Mouse (Mus musculus) CD4-positive, CD25-positive, alpha-beta regulatory T cell, adult 4 months (primary cell): ENCODE measurements around the gene Crybb1. TPM values are rescaled to one million over a fixed set of nuclear protein-coding genes. Genes with fewer than 3 reads are reported as not detected.

Source experiments
- ATAC-seq: one replicate; pipeline ENCODE4 v1.8.0; 2017
- polyA plus RNA-seq, 2 experiments: library from polyadenylated mRNA; unstranded; fragments of 100-300 nt; shearing (Covaris generic); gene quantifications; one replicate each; pipeline ENCODE4 v1.2.1; 2017

The Crybb1 gene
- polyA plus RNA-seq, 2 experiments from 2014 or later = not detected

- ATAC-seq = no peak
Observed at GRCm38 (mm10) chr5:112305842-112306241, 50.2 kb downstream of the Crybb1 start.

- no peak for ATAC-seq
Observed at GRCm38 (mm10) chr5:112313222-112313885, 57.7 kb downstream of the Crybb1 start.

- ATAC-seq = no peak
Observed at GRCm38 (mm10) chr5:112316468-112316867, 60.9 kb downstream of the Crybb1 start.

GRCm38 (mm10) chr5:112317328-112317727, 61.7 kb downstream of the Crybb1 start:
- ATAC-seq = no peak

Other genes starting within 250 kb of the Crybb1 start
- gene Cryba4, start 3.3 kb upstream of the Crybb1 start, polyA plus RNA-seq = 1 to 10 TPM in 1 of 2 experiments, not detected in 1; 1.3 TPM
- gene Tpst2, start 20.9 kb downstream of the Crybb1 start, polyA plus RNA-seq = 10 to 100 TPM; 58.0 to 61.9 TPM
- gene Tfip11, start 70.5 kb downstream of the Crybb1 start, polyA plus RNA-seq = 10 to 100 TPM; 17.0 to 37.0 TPM
- gene Srrd, start 87.2 kb downstream of the Crybb1 start, polyA plus RNA-seq = 1 to 10 TPM; 1.2 to 4.6 TPM
- gene Hps4, start 87.3 kb downstream of the Crybb1 start, polyA plus RNA-seq = 10 to 100 TPM; 14.5 to 16.7 TPM
- gene Gm6583, start 100.2 kb downstream of the Crybb1 start, polyA plus RNA-seq = under 1 TPM in 1 of 2 experiments, not detected in 1; 0.28 TPM
- gene Asphd2, start 139.1 kb downstream of the Crybb1 start, polyA plus RNA-seq = not detected
- not detected for gene Gm6588, start 193.6 kb downstream of the Crybb1 start, polyA plus RNA-seq